Mouse (Mus musculus): ENCODE data around the gene Serpinb1a.

DNA sequence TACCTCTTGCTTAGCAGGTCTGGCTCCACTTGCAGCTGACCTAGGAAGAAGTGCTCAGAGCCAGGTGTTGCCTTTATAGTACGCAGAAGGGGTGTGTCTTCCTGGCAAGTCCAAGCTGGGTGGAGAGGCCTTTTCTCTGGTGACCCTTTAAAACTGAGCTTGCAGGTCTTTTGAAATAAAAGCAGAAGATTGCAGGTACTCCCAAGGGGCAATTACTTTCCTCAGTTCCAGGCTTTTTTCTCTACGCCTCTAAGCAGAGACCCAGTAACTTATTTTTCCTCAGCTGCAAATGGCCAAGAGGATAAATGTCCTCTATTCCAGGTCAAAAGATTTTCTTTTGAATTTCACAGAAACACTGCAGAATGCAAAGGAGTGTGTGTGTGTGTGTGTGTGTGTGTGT is 47.1 kb upstream of the Serpinb1a start, which contains the start of gene Serpinb1c:
- TF ChIP-seq CTCF (IDR thresholded peaks at IDR 0.05; ENCODE audit: borderline replicate concordance, insufficient read depth, low read length) (no peak), POLR2A (IDR thresholded peaks at IDR 0.05; ENCODE audit: low read depth, low read length) (no peak)

Data from embryonic fibroblast, embryonic 13.5 days (primary cell).